Mouse (Mus musculus): ENCODE measurements around the gene Myo3b.

The Myo3b gene

GRCm38 (mm10) chr2:70060359-70061345 is 21.7 kb downstream of the Myo3b start:
- in situ Hi-C loops (cut with MboI; ENCODE audit: unreplicated experiment in 2 of 2) = no loop called here

GRCm38 (mm10) chr2:70065116-70065515 is 26.2 kb downstream of the Myo3b start:
- in situ Hi-C loops (cut with MboI; ENCODE audit: unreplicated experiment in 2 of 2) = no loop called here

- in situ Hi-C loops (cut with MboI; ENCODE audit: unreplicated experiment in 2 of 2) = no loop called here
These were observed 26.9 kb downstream of the Myo3b start for GRCm38 (mm10) chr2:70065729-70066300.

GRCm38 (mm10) chr2:70066338-70067022 is 27.6 kb downstream of the Myo3b start:
- in situ Hi-C loops (cut with MboI; ENCODE audit: unreplicated experiment in 2 of 2) = no loop called here

- in situ Hi-C loops (cut with MboI; ENCODE audit: unreplicated experiment in 2 of 2) = no loop called here
These were observed 30.9 kb downstream of the Myo3b start for GRCm38 (mm10) chr2:70069861-70070260.

- in situ Hi-C loops (cut with MboI; ENCODE audit: unreplicated experiment in 2 of 2) = no loop called here
These were observed 44.6 kb downstream of the Myo3b start for GRCm38 (mm10) chr2:70083444-70084020.

GRCm38 (mm10) chr2:70091261-70091660 is 52.3 kb downstream of the Myo3b start:
- in situ Hi-C loops (cut with MboI; ENCODE audit: unreplicated experiment in 2 of 2) = no loop called here

GRCm38 (mm10) chr2:70091801-70092522 is 53.0 kb downstream of the Myo3b start:
- in situ Hi-C loops (cut with MboI; ENCODE audit: unreplicated experiment in 2 of 2) = no loop called here

- in situ Hi-C loops (cut with MboI; ENCODE audit: unreplicated experiment in 2 of 2) = no loop called here
These were observed 53.7 kb downstream of the Myo3b start for GRCm38 (mm10) chr2:70092665-70093064.

GRCm38 (mm10) chr2:70094446-70094845 is 55.5 kb downstream of the Myo3b start:
- in situ Hi-C loops (cut with MboI; ENCODE audit: unreplicated experiment in 2 of 2) = no loop called here

GRCm38 (mm10) chr2:70097229-70098095 is 58.5 kb downstream of the Myo3b start:
- in situ Hi-C loops (cut with MboI; ENCODE audit: unreplicated experiment in 2 of 2) = no loop called here

- in situ Hi-C loops (cut with MboI; ENCODE audit: unreplicated experiment in 2 of 2) = no loop called here
These were observed 60.5 kb downstream of the Myo3b start for GRCm38 (mm10) chr2:70099459-70099858.

- in situ Hi-C loops (cut with MboI; ENCODE audit: unreplicated experiment in 2 of 2) = no loop called here
These were observed 66.5 kb downstream of the Myo3b start for GRCm38 (mm10) chr2:70105286-70106030.

GRCm38 (mm10) chr2:70109010-70109409 is 70.1 kb downstream of the Myo3b start:
- in situ Hi-C loops (cut with MboI; ENCODE audit: unreplicated experiment in 2 of 2) = no loop called here

GRCm38 (mm10) chr2:70113798-70114782 is 75.2 kb downstream of the Myo3b start:
- in situ Hi-C loops (cut with MboI; ENCODE audit: unreplicated experiment in 2 of 2) = no loop called here

- in situ Hi-C loops (cut with MboI; ENCODE audit: unreplicated experiment in 2 of 2) = no loop called here
These were observed 79.7 kb downstream of the Myo3b start for GRCm38 (mm10) chr2:70118376-70119264.

GRCm38 (mm10) chr2:70119265-70119663 is 80.3 kb downstream of the Myo3b start:
- in situ Hi-C loops (cut with MboI; ENCODE audit: unreplicated experiment in 2 of 2) = no loop called here

Measured in v-Abl transformed pro-B cells (cell line).